Mouse (Mus musculus): Measurements from ENCODE around the gene Sorbs2.

DNA sequence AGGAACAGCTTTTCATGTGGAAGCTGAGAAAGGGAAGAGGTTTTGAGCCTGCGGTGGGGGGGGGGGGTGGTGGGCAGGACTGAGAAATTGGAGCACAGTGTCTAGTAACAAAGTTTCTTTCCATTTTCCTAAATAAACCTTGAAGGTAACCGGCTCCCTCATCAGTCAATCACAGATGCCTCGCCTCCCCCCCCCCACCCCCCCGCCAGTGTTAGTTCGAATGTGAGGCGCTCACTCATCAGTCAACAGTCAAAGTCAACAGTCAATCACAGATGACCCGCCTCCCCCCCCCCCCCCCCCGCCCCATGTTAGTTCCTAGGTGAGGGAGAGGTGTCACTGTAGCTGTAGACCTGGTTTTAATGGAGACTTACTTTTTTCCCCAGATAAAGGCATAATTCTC is 123.4 kb downstream of the Sorbs2 start:
- TF ChIP-seq POLR2A (IDR thresholded peaks at IDR 0.05; ENCODE audit: low read depth, low read length) (no peak), CTCF (conservative IDR thresholded peaks at IDR 0.05; ENCODE audit: insufficient read depth, insufficient read length, low read depth, low read length) (no peak)

Data from kidney, adult 2 months (tissue).